Mouse (Mus musculus): ENCODE results near the gene Pabpc4.

Pabpc4 gene

GRCm38 (mm10) chr4:123261721-123262401 is at the start of gene Pabpc4:
Gene Pabpc4 (plus strand): TSS chr4:123262351.
- no peak for DNase-seq (ENCODE audit: extremely low read depth, low read depth, low spot score)

- DNase-seq (ENCODE audit: extremely low read depth, low read depth, low spot score): no peak
Observed at GRCm38 (mm10) chr4:123213975-123214374, 48.2 kb upstream of the Pabpc4 start.

- no peak for DNase-seq (ENCODE audit: extremely low read depth, low read depth, low spot score)
Observed at GRCm38 (mm10) chr4:123215367-123215766, 46.8 kb upstream of the Pabpc4 start.

- no peak for DNase-seq (ENCODE audit: extremely low read depth, low read depth, low spot score)
Observed at GRCm38 (mm10) chr4:123216782-123217181, 45.4 kb upstream of the Pabpc4 start.

- no peak for DNase-seq (ENCODE audit: extremely low read depth, low read depth, low spot score)
Observed at GRCm38 (mm10) chr4:123219720-123220357, 42.3 kb upstream of the Pabpc4 start.

- no peak for DNase-seq (ENCODE audit: extremely low read depth, low read depth, low spot score)
Observed at GRCm38 (mm10) chr4:123220637-123221036, 41.5 kb upstream of the Pabpc4 start.

- no peak for DNase-seq (ENCODE audit: extremely low read depth, low read depth, low spot score)
Observed at GRCm38 (mm10) chr4:123223309-123223708, 38.8 kb upstream of the Pabpc4 start.

- no peak for DNase-seq (ENCODE audit: extremely low read depth, low read depth, low spot score)
Observed at GRCm38 (mm10) chr4:123225718-123226403, 36.3 kb upstream of the Pabpc4 start.

GRCm38 (mm10) chr4:123227707-123228106 is 34.4 kb upstream of the Pabpc4 start:
- no peak for DNase-seq (ENCODE audit: extremely low read depth, low read depth, low spot score)

GRCm38 (mm10) chr4:123228270-123228669 is 33.9 kb upstream of the Pabpc4 start:
- no peak for DNase-seq (ENCODE audit: extremely low read depth, low read depth, low spot score)

GRCm38 (mm10) chr4:123229166-123229565 is 33.0 kb upstream of the Pabpc4 start:
- DNase-seq (ENCODE audit: extremely low read depth, low read depth, low spot score): no peak

- no peak for DNase-seq (ENCODE audit: extremely low read depth, low read depth, low spot score)
Observed at GRCm38 (mm10) chr4:123232841-123233240, 29.3 kb upstream of the Pabpc4 start.

- no peak for DNase-seq (ENCODE audit: extremely low read depth, low read depth, low spot score)
Observed at GRCm38 (mm10) chr4:123233492-123234084, 28.6 kb upstream of the Pabpc4 start, which contains the start of gene Heyl. Gene Heyl (plus strand): TSS chr4:123233556.

- no peak for DNase-seq (ENCODE audit: extremely low read depth, low read depth, low spot score)
Observed at GRCm38 (mm10) chr4:123235835-123236430, 26.2 kb upstream of the Pabpc4 start.

GRCm38 (mm10) chr4:123236431-123237031 is 25.6 kb upstream of the Pabpc4 start:
- no peak for DNase-seq (ENCODE audit: extremely low read depth, low read depth, low spot score)

- no peak for DNase-seq (ENCODE audit: extremely low read depth, low read depth, low spot score)
Observed at GRCm38 (mm10) chr4:123237386-123238266, 24.5 kb upstream of the Pabpc4 start.

- no peak for DNase-seq (ENCODE audit: extremely low read depth, low read depth, low spot score)
Observed at GRCm38 (mm10) chr4:123239361-123240203, 22.6 kb upstream of the Pabpc4 start.

- no peak for DNase-seq (ENCODE audit: extremely low read depth, low read depth, low spot score)
Observed at GRCm38 (mm10) chr4:123246221-123246620, 15.9 kb upstream of the Pabpc4 start.

- DNase-seq (ENCODE audit: extremely low read depth, low read depth, low spot score): no peak
Observed at GRCm38 (mm10) chr4:123246651-123247050, 15.5 kb upstream of the Pabpc4 start.

Data from fat pad, adult 2 months (tissue).